Mouse (Mus musculus) CH12.LX (cell line): ENCODE data around the gene Mpzl2. TPM values are rescaled to one million over a fixed set of nuclear protein-coding genes. Genes with fewer than 3 reads are reported as not detected.

Experiments
- DNase-seq: peaks from one replicate; pipeline ENCODE4 v3.0.0-alpha.2; 2013; ENCODE audit errors: extremely low read depth
- H3K27ac ChIP-seq: 2 replicates; pipeline ENCODE4 v1.5.1; 2012; ENCODE audit warnings: low read depth, mild to moderate bottlenecking, control low read depth, moderate library complexity; ENCODE audit not compliant: insufficient read depth
- H3K27me3 ChIP-seq: replicated peaks from 2 replicates; pipeline ENCODE3; 2012; ENCODE audit warnings: inconsistent platforms
- H3K36me3 ChIP-seq, 2 experiments: replicated peaks in 1 of 2; 2 replicates each; pipeline versions ENCODE3 to v1.6.1; 2012; ENCODE audit warnings: inconsistent platforms in 1 of 2, low read length in 1 of 2, mild to moderate bottlenecking in 1 of 2, mixed read lengths in 1 of 2, moderate library complexity in 1 of 2; ENCODE audit not compliant: control insufficient read depth in 1 of 2, insufficient read depth in 1 of 2
- H3K4me1 ChIP-seq, 2 experiments: 2 replicates each; pipeline ENCODE4 v1.6.1; 2012; ENCODE audit warnings: inconsistent platforms in 1 of 2, moderate library complexity in 1 of 2; ENCODE audit not compliant: insufficient read depth in 2 of 2, control insufficient read depth in 1 of 2
- H3K4me2 ChIP-seq: 2 replicates; pipeline ENCODE4 v1.6.1; 2012; ENCODE audit warnings: low read depth, mild to moderate bottlenecking, control low read depth; ENCODE audit not compliant: poor library complexity, insufficient read depth, severe bottlenecking
- H3K4me3 ChIP-seq, 3 experiments: fragments of 150-350 bp in 1 of 3; sonication (generic) in 1 of 3; replicated peaks in 1 of 3; 2 replicates each; pipeline versions ENCODE3 to v1.5.1; 2011 to 2012; ENCODE audit warnings: low read depth in 2 of 3, low read length in 2 of 3, mild to moderate bottlenecking in 2 of 3, moderate library complexity in 2 of 3, control low read depth in 1 of 3, improper control_type of control experiment in 1 of 3, inconsistent platforms in 1 of 3, mixed read lengths in 1 of 3; ENCODE audit not compliant: poor library complexity in 1 of 3
- H3K79me2 ChIP-seq: replicated peaks from 2 replicates; pipeline ENCODE4 v1.6.1; 2012; ENCODE audit warnings: mild to moderate bottlenecking, moderate library complexity; ENCODE audit not compliant: control insufficient read depth, poor library complexity, insufficient read depth, severe bottlenecking; ENCODE audit errors: extremely low read depth
- H3K9ac ChIP-seq: 2 replicates; pipeline ENCODE4 v1.6.1; 2012; ENCODE audit warnings: low read depth, mild to moderate bottlenecking, control low read depth, moderate library complexity; ENCODE audit not compliant: insufficient read depth
- H3K9me3 ChIP-seq: replicated peaks from 2 replicates; pipeline ENCODE3; 2012; ENCODE audit warnings: low read length, inconsistent platforms, mixed read lengths
- BHLHE40 ChIP-seq: IDR thresholded peaks from 2 replicates; pipeline ENCODE4 v1.6.1; 2011; ENCODE audit warnings: mild to moderate bottlenecking, low read depth, low read length, improper control_type of control experiment
- CHD1 ChIP-seq: IDR thresholded peaks from 2 replicates; pipeline ENCODE4 v1.6.1; 2012; ENCODE audit warnings: low read depth, low read length, improper control_type of control experiment, inconsistent platforms
- CHD2 ChIP-seq: IDR thresholded peaks from 2 replicates; pipeline ENCODE4 v1.6.1; 2011; ENCODE audit warnings: low read length, improper control_type of control experiment
- CTCF ChIP-seq, 2 experiments: IDR thresholded peaks in 1 of 2; conservative IDR thresholded peaks in 1 of 2; 2 replicates each; pipeline ENCODE4 v1.5.1; 2011 to 2012; ENCODE audit warnings: low read depth in 2 of 2, low read length in 2 of 2, improper control_type of control experiment in 1 of 2, inconsistent platforms in 1 of 2, mild to moderate bottlenecking in 1 of 2, moderate library complexity in 1 of 2
- E2F4 ChIP-seq: IDR thresholded peaks from 2 replicates; pipeline ENCODE4 v1.6.1; 2011; ENCODE audit warnings: low read depth, low read length, improper control_type of control experiment; ENCODE audit not compliant: insufficient replicate concordance
- ELF1 ChIP-seq: IDR thresholded peaks from 2 replicates; pipeline ENCODE4 v1.6.1; 2014; ENCODE audit warnings: low read depth, mild to moderate bottlenecking, inconsistent platforms, low read length, improper control_type of control experiment
- EP300 ChIP-seq: IDR thresholded peaks from 2 replicates; pipeline ENCODE4 v1.6.1; 2011; ENCODE audit warnings: low read length, improper control_type of control experiment
- ETS1 ChIP-seq: conservative IDR thresholded peaks from 2 replicates; pipeline ENCODE4 v1.6.1; 2012; ENCODE audit warnings: low read depth, mild to moderate bottlenecking, inconsistent platforms, low read length, improper control_type of control experiment, moderate library complexity
- GABPA ChIP-seq: IDR thresholded peaks from 2 replicates; pipeline ENCODE4 v1.6.1; 2012; ENCODE audit warnings: low read depth, low read length, improper control_type of control experiment, inconsistent platforms; ENCODE audit not compliant: insufficient replicate concordance
- HCFC1 ChIP-seq: IDR thresholded peaks from 2 replicates; pipeline ENCODE4 v1.6.1; 2012; ENCODE audit warnings: low read depth, mild to moderate bottlenecking, inconsistent platforms, low read length, improper control_type of control experiment
- IRF4 ChIP-seq: IDR thresholded peaks from 2 replicates; pipeline ENCODE4 v1.6.1; 2014; ENCODE audit warnings: low read depth, mild to moderate bottlenecking, inconsistent platforms, low read length, improper control_type of control experiment
- JUN ChIP-seq: IDR thresholded peaks from 2 replicates; pipeline ENCODE4 v1.6.1; 2011; ENCODE audit warnings: low read depth, mild to moderate bottlenecking, low read length, improper control_type of control experiment, moderate library complexity; ENCODE audit not compliant: insufficient read depth
- JUND ChIP-seq: conservative IDR thresholded peaks from 2 replicates; pipeline ENCODE4 v1.6.1; 2011; ENCODE audit warnings: low read depth, low read length, improper control_type of control experiment
- KAT2A ChIP-seq: IDR thresholded peaks from 2 replicates; pipeline ENCODE4 v1.6.1; 2012; ENCODE audit warnings: low read length, improper control_type of control experiment, inconsistent platforms; ENCODE audit not compliant: insufficient replicate concordance
- MAFK ChIP-seq: IDR thresholded peaks from 2 replicates; pipeline ENCODE4 v1.6.1; 2011; ENCODE audit warnings: low read length, improper control_type of control experiment; ENCODE audit not compliant: insufficient replicate concordance
- MAX ChIP-seq: IDR thresholded peaks from 2 replicates; pipeline ENCODE4 v1.6.1; 2011; ENCODE audit warnings: low read length, improper control_type of control experiment
- MAZ ChIP-seq: IDR thresholded peaks from 2 replicates; pipeline ENCODE4 v1.6.1; 2012; ENCODE audit warnings: low read depth, mild to moderate bottlenecking, inconsistent platforms, low read length, improper control_type of control experiment, moderate library complexity
- MEF2A ChIP-seq: IDR thresholded peaks from 2 replicates; pipeline ENCODE4 v1.6.1; 2014; ENCODE audit warnings: low read depth, mild to moderate bottlenecking, inconsistent platforms, low read length, improper control_type of control experiment, borderline replicate concordance
- MXI1 ChIP-seq: IDR thresholded peaks from 2 replicates; pipeline ENCODE4 v1.6.1; 2011; ENCODE audit warnings: mild to moderate bottlenecking, low read depth, low read length, improper control_type of control experiment
- MYC ChIP-seq: IDR thresholded peaks from 2 replicates; pipeline ENCODE4 v1.6.1; 2011; ENCODE audit warnings: low read depth, mild to moderate bottlenecking, improper control_type of control experiment, low read length
- NELFE ChIP-seq: IDR thresholded peaks from 2 replicates; pipeline ENCODE4 v1.6.1; 2011; ENCODE audit warnings: low read depth, low read length, improper control_type of control experiment
- NRF1 ChIP-seq: IDR thresholded peaks from 2 replicates; pipeline ENCODE4 v1.6.1; 2014; ENCODE audit warnings: low read depth, mild to moderate bottlenecking, inconsistent platforms, low read length, improper control_type of control experiment, moderate library complexity
- PAX5 ChIP-seq: IDR thresholded peaks from 2 replicates; pipeline ENCODE4 v1.6.1; 2012; ENCODE audit warnings: low read length, inconsistent platforms, mixed read lengths
- POLR2A ChIP-seq: IDR thresholded peaks from 2 replicates; pipeline ENCODE4 v1.6.1; 2011; ENCODE audit warnings: low read depth, mild to moderate bottlenecking, improper control_type of control experiment, low read length
- POLR2AphosphoS2 ChIP-seq: IDR thresholded peaks from 2 replicates; pipeline ENCODE4 v1.6.1; 2011; ENCODE audit warnings: low read depth, low read length, improper control_type of control experiment
- RAD21 ChIP-seq: IDR thresholded peaks from 2 replicates; pipeline ENCODE4 v1.6.1; 2011; ENCODE audit warnings: low read depth, mild to moderate bottlenecking, low read length, improper control_type of control experiment, moderate library complexity
- RCOR1 ChIP-seq: conservative IDR thresholded peaks from 2 replicates; pipeline ENCODE4 v1.6.1; 2012; ENCODE audit warnings: low read depth, mild to moderate bottlenecking, inconsistent platforms, low read length, improper control_type of control experiment
- SIN3A ChIP-seq: IDR thresholded peaks from 2 replicates; pipeline ENCODE4 v1.6.1; 2012; ENCODE audit warnings: low read length, improper control_type of control experiment, inconsistent platforms
- SMC3 ChIP-seq: IDR thresholded peaks from 2 replicates; pipeline ENCODE4 v1.6.1; 2011; ENCODE audit warnings: low read depth, low read length, improper control_type of control experiment
- TBP ChIP-seq: conservative IDR thresholded peaks from 2 replicates; pipeline ENCODE4 v1.6.1; 2011; ENCODE audit warnings: low read depth, low read length, improper control_type of control experiment
- TCF12 ChIP-seq: IDR thresholded peaks from 2 replicates; pipeline ENCODE4 v1.6.1; 2014; ENCODE audit warnings: low read depth, mild to moderate bottlenecking, inconsistent platforms, low read length, improper control_type of control experiment
- UBTF ChIP-seq: IDR thresholded peaks from 2 replicates; pipeline ENCODE4 v1.6.1; 2012; ENCODE audit warnings: low read depth, mild to moderate bottlenecking, inconsistent platforms, low read length, improper control_type of control experiment, moderate library complexity
- USF1 ChIP-seq: IDR thresholded peaks from 2 replicates; pipeline ENCODE4 v1.6.1; 2014; ENCODE audit warnings: low read depth, mild to moderate bottlenecking, inconsistent platforms, low read length, improper control_type of control experiment
- USF2 ChIP-seq: conservative IDR thresholded peaks from 2 replicates; pipeline ENCODE4 v1.6.1; 2011; ENCODE audit warnings: low read depth, low read length, improper control_type of control experiment
- ZC3H11A ChIP-seq: IDR thresholded peaks from 2 replicates; pipeline ENCODE4 v1.6.1; 2012; ENCODE audit warnings: low read depth, mild to moderate bottlenecking, inconsistent platforms, low read length, improper control_type of control experiment
- ZKSCAN1 ChIP-seq: IDR thresholded peaks from 2 replicates; pipeline ENCODE4 v1.6.1; 2012; ENCODE audit warnings: low read depth, inconsistent platforms, low read length, improper control_type of control experiment, borderline replicate concordance
- ZMIZ1 ChIP-seq: IDR thresholded peaks from 2 replicates; pipeline ENCODE4 v1.6.1; 2012; ENCODE audit warnings: low read depth, mild to moderate bottlenecking, inconsistent platforms, low read length, improper control_type of control experiment
- ZNF384 ChIP-seq: IDR thresholded peaks from 2 replicates; pipeline ENCODE4 v1.6.1; 2012; ENCODE audit warnings: low read depth, low read length, improper control_type of control experiment, inconsistent platforms
- dilution Hi-C: fragments of 300-500 bp; cut with MboI; formaldehyde crosslinking; loops from 2 replicates; pipeline ENCODE4 v1.14.3; 2020; ENCODE audit warnings: low sequenced_read_pairs; ENCODE audit not compliant: extremely low pct_unique_long_range_greater_than_20kb, extremely low pct_ligation_motif_present
- in situ Hi-C: fragments of 300-500 bp; cut with MboI; formaldehyde crosslinking; loops from 3 replicates; pipeline ENCODE4 v1.14.3; 2019; ENCODE audit warnings: low sequenced_read_pairs, low pct_ligation_motif_present, low pct_unique_long_range_greater_than_20kb, mixed read lengths
- polyA plus RNA-seq: library from polyadenylated mRNA; unstranded; fragments of >175 nt; gene quantifications from 2 replicates; pipeline ENCODE4 v1.2.1, GENCODE M21; 2012; ENCODE audit warnings: low read depth; ENCODE audit not compliant: insufficient read length
- total RNA-seq, 2 experiments: library from RNA; depleted of rRNA; stranded (reverse); fragments of 300-350 nt in 1 of 2; fragments of >200 nt in 1 of 2; gene quantifications; 2 replicates each; pipeline ENCODE4 v1.2.3; 2012 to 2014

Gene Mpzl2
- total and polyA plus RNA-seq, 3 experiments, result 0.27 to 0.36 (median 0.30) TPM

GRCm38 (mm10) chr9:44994962-44995361 is 44.6 kb upstream of the Mpzl2 start:
- DNase-seq, result no peak
- Histone ChIP-seq H3K27me3 (no peaks in the 10 kb centered on the region), H3K9ac (peak overlapping the region; percentile 33; the same call in 1 of the 2 replicates), H3K27ac (no peak overlapping the region), H3K4me3 (no peak overlapping the region), H3K36me3 (no peaks in the 10 kb centered on the region), H3K79me2 (no peaks in the 10 kb centered on the region), H3K9me3 (no peaks in the 10 kb centered on the region), H3K4me2 (peak overlapping the region; percentile 38; the same call in 1 of the 2 replicates), H3K4me1 (peaks cover 7 to 16% of the 10 kb centered on the region in 2 experiments; a peak in 3 of 4 replicates)
- dilution Hi-C loops (no loop called here), in situ Hi-C loops (no loop called here)
- TF ChIP-seq USF2 (no peak), RAD21 (no peak), MEF2A (no peak), POLR2AphosphoS2 (no peak), PAX5 (no peak), SIN3A (no peak), BHLHE40 (peak; percentile 50), MAX (peak; percentile 40; the same call in 1 of the 2 replicates), TBP (no peak), NELFE (no peak), ZMIZ1 (no peak), ETS1 (no peak), KAT2A (no peak), JUND (peak; percentile 5; the same call in 1 of the 2 replicates), ZC3H11A (no peak), JUN (peak; percentile 4; the same call in 1 of the 2 replicates), MAFK (no peak), E2F4 (no peak), HCFC1 (no peak), ELF1 (no peak), ZNF384 (no peak), GABPA (no peak), EP300 (peak; percentile 51), ZKSCAN1 (no peak), MXI1 (0 out of 2 replicates have a peak, but pooled peaks have one; percentile 26), IRF4 (peak; percentile 60; the same call in 1 of the 2 replicates), UBTF (no peak), POLR2A (no peak), TCF12 (peak; percentile 88), CTCF (conservative IDR thresholded peaks at IDR 0.05 in 1 of 2, IDR thresholded peaks at IDR 0.05 in 1 of 2; ENCODE audit: low read depth in 2 of 2, low read length in 2 of 2) (no peak), USF1 (no peak), RCOR1 (0 out of 2 replicates have a peak, but pooled peaks have one; percentile 50), NRF1 (no peak), MAZ (no peak), SMC3 (no peak), CHD2 (no peak), CHD1 (no peak), MYC (no peak)
